Mouse (Mus musculus): ENCODE results near the gene Ubtd2. TPM values are rescaled to one million over a fixed set of nuclear protein-coding genes. Genes with fewer than 3 reads are reported as not detected.
A peak's percentile ranks its signal among the peaks of the same experiment; 100 is the strongest.

The Ubtd2 gene
- polyA plus RNA-seq (2012; rRNA removed): 8.8 and 11.8 TPM in 2 replicates

- peak; percentile 99 for DNase-seq
- Histone ChIP-seq H3K4me1 (ENCODE audit: control insufficient read depth, insufficient read depth, low read length) (no peaks in the 10 kb centered on the region), H3K4me3 (replicated peaks; ENCODE audit: extremely low read depth, low read depth, low read length) (peak within 1 kb of the TSS; percentile 94)
- TF ChIP-seq POLR2A (IDR thresholded peaks at IDR 0.05; ENCODE audit: borderline replicate concordance, extremely low read depth, low read depth, low read length) (peak; percentile 58; the same call in 1 of the 2 replicates), CTCF (IDR thresholded peaks at IDR 0.05; ENCODE audit: insufficient read depth, low read length) (no peak)
- WGBS: under 1% methylated on average over 78 of the region's 86 CpGs
Observed at GRCm38 (mm10) chr11:32454800-32455506, at the start of gene Ubtd2. Gene Ubtd2, plus strand, starts transcription at chr11:32455370.

- Histone ChIP-seq H3K4me1 (ENCODE audit: control insufficient read depth, insufficient read depth, low read length) (peaks cover 3% of the 10 kb centered on the region; the same call in 1 of the 2 replicates), H3K4me3 (replicated peaks; ENCODE audit: extremely low read depth, low read depth, low read length) (no peak overlapping the region)
- no peak for TF ChIP-seq CTCF (IDR thresholded peaks at IDR 0.05; ENCODE audit: insufficient read depth, low read length)
- no peak for TF ChIP-seq POLR2A (IDR thresholded peaks at IDR 0.05; ENCODE audit: borderline replicate concordance, extremely low read depth, low read depth, low read length)
- WGBS: 57% methylated on average over 3 of the region's 3 CpGs
- no peak for DNase-seq
Observed at GRCm38 (mm10) chr11:32407863-32408262, 47.3 kb upstream of the Ubtd2 start.

GRCm38 (mm10) chr11:32409052-32409451 is 46.1 kb upstream of the Ubtd2 start:
- TF ChIP-seq CTCF (IDR thresholded peaks at IDR 0.05; ENCODE audit: insufficient read depth, low read length) (no peak), POLR2A (IDR thresholded peaks at IDR 0.05; ENCODE audit: borderline replicate concordance, extremely low read depth, low read depth, low read length) (no peak)
- DNase-seq: no peak
- H3K4me1 ChIP-seq (ENCODE audit: control insufficient read depth, insufficient read depth, low read length): peaks cover 3% of the 10 kb centered on the region; the same call in 1 of the 2 replicates
- H3K4me3 ChIP-seq (replicated peaks; ENCODE audit: extremely low read depth, low read depth, low read length): no peak overlapping the region

- TF ChIP-seq CTCF (IDR thresholded peaks at IDR 0.05; ENCODE audit: insufficient read depth, low read length) (no peak), POLR2A (IDR thresholded peaks at IDR 0.05; ENCODE audit: borderline replicate concordance, extremely low read depth, low read depth, low read length) (no peak)
- DNase-seq: no peak
- Histone ChIP-seq H3K4me1 (ENCODE audit: control insufficient read depth, insufficient read depth, low read length) (peaks cover 3% of the 10 kb centered on the region; the same call in 1 of the 2 replicates), H3K4me3 (replicated peaks; ENCODE audit: extremely low read depth, low read depth, low read length) (no peak overlapping the region)
- WGBS: 78% methylated on average over 11 of the region's 11 CpGs
Observed at GRCm38 (mm10) chr11:32409823-32410562, 45.2 kb upstream of the Ubtd2 start.

- Histone ChIP-seq H3K4me3 (replicated peaks; ENCODE audit: extremely low read depth, low read depth, low read length) (no peak overlapping the region), H3K4me1 (ENCODE audit: control insufficient read depth, insufficient read depth, low read length) (no peaks in the 10 kb centered on the region)
- TF ChIP-seq CTCF (IDR thresholded peaks at IDR 0.05; ENCODE audit: insufficient read depth, low read length): no peak
- no peak for TF ChIP-seq POLR2A (IDR thresholded peaks at IDR 0.05; ENCODE audit: borderline replicate concordance, extremely low read depth, low read depth, low read length)
- WGBS: 77% methylated on average over 5 of the region's 5 CpGs
- DNase-seq: no peak
Observed at GRCm38 (mm10) chr11:32420001-32420400, 35.2 kb upstream of the Ubtd2 start.

GRCm38 (mm10) chr11:32423311-32423710 is 31.9 kb upstream of the Ubtd2 start:
- Histone ChIP-seq H3K4me3 (replicated peaks; ENCODE audit: extremely low read depth, low read depth, low read length) (no peak overlapping the region), H3K4me1 (ENCODE audit: control insufficient read depth, insufficient read depth, low read length) (no peaks in the 10 kb centered on the region)
- no peak for DNase-seq
- no peak for TF ChIP-seq CTCF (IDR thresholded peaks at IDR 0.05; ENCODE audit: insufficient read depth, low read length)
- no peak for TF ChIP-seq POLR2A (IDR thresholded peaks at IDR 0.05; ENCODE audit: borderline replicate concordance, extremely low read depth, low read depth, low read length)
- 47% methylated on average over 12 of the region's 12 CpGs for WGBS

GRCm38 (mm10) chr11:32424600-32424999 is 30.6 kb upstream of the Ubtd2 start:
- WGBS: 82% methylated on average over 4 of the region's 4 CpGs
- no peak for DNase-seq
- Histone ChIP-seq H3K4me3 (replicated peaks; ENCODE audit: extremely low read depth, low read depth, low read length) (no peak overlapping the region), H3K4me1 (ENCODE audit: control insufficient read depth, insufficient read depth, low read length) (no peaks in the 10 kb centered on the region)
- no peak for TF ChIP-seq CTCF (IDR thresholded peaks at IDR 0.05; ENCODE audit: insufficient read depth, low read length)
- TF ChIP-seq POLR2A (IDR thresholded peaks at IDR 0.05; ENCODE audit: borderline replicate concordance, extremely low read depth, low read depth, low read length): no peak

- no peaks in the 10 kb centered on the region for H3K4me1 ChIP-seq (ENCODE audit: control insufficient read depth, insufficient read depth, low read length)
- TF ChIP-seq POLR2A (IDR thresholded peaks at IDR 0.05; ENCODE audit: borderline replicate concordance, extremely low read depth, low read depth, low read length): no peak
- no peak for TF ChIP-seq CTCF (IDR thresholded peaks at IDR 0.05; ENCODE audit: insufficient read depth, low read length)
- H3K4me3 ChIP-seq (replicated peaks; ENCODE audit: extremely low read depth, low read depth, low read length): no peak overlapping the region
- 63% methylated on average over 10 of the region's 10 CpGs for WGBS
- no peak for DNase-seq
Observed at GRCm38 (mm10) chr11:32425043-32425658, 30.0 kb upstream of the Ubtd2 start.

- DNase-seq: no peak
- no peak for TF ChIP-seq CTCF (IDR thresholded peaks at IDR 0.05; ENCODE audit: insufficient read depth, low read length)
- no peak for TF ChIP-seq POLR2A (IDR thresholded peaks at IDR 0.05; ENCODE audit: borderline replicate concordance, extremely low read depth, low read depth, low read length)
- 83% methylated on average over 7 of the region's 7 CpGs for WGBS
- Histone ChIP-seq H3K4me3 (replicated peaks; ENCODE audit: extremely low read depth, low read depth, low read length) (no peak overlapping the region), H3K4me1 (ENCODE audit: control insufficient read depth, insufficient read depth, low read length) (no peaks in the 10 kb centered on the region)
Observed at GRCm38 (mm10) chr11:32427537-32427936, 27.6 kb upstream of the Ubtd2 start.

All from lung, adult 2 months (tissue).